Mouse (Mus musculus) myocyte (in vitro differentiated cells): ENCODE measurements around the gene Dennd5b. TPM values are rescaled to one million over a fixed set of nuclear protein-coding genes. Genes with fewer than 3 reads are reported as not detected.

Source experiments
- H3K27me3 ChIP-seq: one replicate; pipeline ENCODE4 v1.6.1; 2011; ENCODE audit not compliant: control insufficient read depth, insufficient read depth, insufficient read length
- H3K36me3 ChIP-seq: one replicate; pipeline ENCODE4 v1.6.1; 2011; ENCODE audit not compliant: control insufficient read depth, insufficient read depth
- H3K4me2 ChIP-seq: one replicate; pipeline ENCODE4 v1.6.1; 2011; ENCODE audit warnings: low read depth, control low read depth
- H3K4me3 ChIP-seq: one replicate; pipeline ENCODE4 v1.5.1; 2011; ENCODE audit warnings: mild to moderate bottlenecking, control low read depth, moderate library complexity
- H3K79me2 ChIP-seq: one replicate; pipeline ENCODE4 v1.6.1; 2011; ENCODE audit not compliant: control insufficient read depth, insufficient read depth
- H3ac ChIP-seq: one replicate; pipeline ENCODE4 v1.6.1; 2011; ENCODE audit not compliant: control insufficient read depth, insufficient read length
- CEBPB ChIP-seq: IDR thresholded peaks from 2 replicates; pipeline ENCODE4 v1.6.1; 2011; ENCODE audit warnings: mild to moderate bottlenecking, moderate library complexity; ENCODE audit not compliant: poor library complexity, insufficient read depth, severe bottlenecking
- E2F4 ChIP-seq: IDR thresholded peaks from one replicate; pipeline ENCODE4 v1.6.1; 2011; ENCODE audit warnings: mild to moderate bottlenecking, control low read depth, moderate library complexity; ENCODE audit not compliant: insufficient read depth
- MAX ChIP-seq: IDR thresholded peaks from one replicate; pipeline ENCODE4 v1.6.1; 2011; ENCODE audit warnings: low read depth, mild to moderate bottlenecking, control low read depth
- MYOD1 ChIP-seq, 3 experiments: IDR thresholded peaks; one replicate each; pipeline ENCODE4 v1.6.1; 2011; ENCODE audit warnings: control low read depth in 2 of 3, low read depth in 2 of 3, mild to moderate bottlenecking in 2 of 3, moderate library complexity in 1 of 3; ENCODE audit not compliant: insufficient read length in 2 of 3, control insufficient read depth in 1 of 3
- MYOG ChIP-seq, 3 experiments: IDR thresholded peaks; one replicate each; pipeline ENCODE4 v1.6.1; 2011; ENCODE audit warnings: control low read depth in 2 of 3, low read depth in 2 of 3, mild to moderate bottlenecking in 2 of 3; ENCODE audit not compliant: insufficient read length in 2 of 3, control insufficient read depth in 1 of 3, insufficient read depth in 1 of 3
- POLR2A ChIP-seq: IDR thresholded peaks from one replicate; pipeline ENCODE4 v1.6.1; 2011; ENCODE audit warnings: low read depth, mild to moderate bottlenecking, control low read depth, moderate library complexity; ENCODE audit not compliant: insufficient read length
- POLR2AphosphoS2 ChIP-seq: IDR thresholded peaks from one replicate; pipeline ENCODE4 v1.6.1; 2011; ENCODE audit warnings: low read depth, control low read depth; ENCODE audit not compliant: insufficient read length
- REST ChIP-seq: IDR thresholded peaks from one replicate; pipeline ENCODE4 v1.6.1; 2011; ENCODE audit warnings: mild to moderate bottlenecking, control low read depth, moderate library complexity; ENCODE audit not compliant: insufficient read depth, insufficient read length
- SRF ChIP-seq: IDR thresholded peaks from one replicate; pipeline ENCODE4 v1.6.1; 2011; ENCODE audit warnings: low read depth; ENCODE audit not compliant: control insufficient read depth, insufficient read length
- TCF12 ChIP-seq: IDR thresholded peaks from one replicate; pipeline ENCODE4 v1.6.1; 2011; ENCODE audit warnings: mild to moderate bottlenecking, control low read depth; ENCODE audit not compliant: poor library complexity, insufficient read depth, severe bottlenecking
- TCF3 ChIP-seq: IDR thresholded peaks from one replicate; pipeline ENCODE4 v1.6.1; 2011; ENCODE audit warnings: low read depth, control low read depth; ENCODE audit not compliant: insufficient read length
- USF1 ChIP-seq: IDR thresholded peaks from one replicate; pipeline ENCODE4 v1.6.1; 2011; ENCODE audit warnings: low read depth, mild to moderate bottlenecking, control low read depth, moderate library complexity
- polyA plus RNA-seq: library from polyadenylated mRNA; unstranded; fragments of >200 nt; fragmentation: generic; extraction: Trizol; gene quantifications from one replicate; pipeline ENCODE4 v1.2.1, GENCODE M21; 2012; ENCODE audit warnings: missing spikeins

Gene Dennd5b
- polyA plus RNA-seq, 1 experiment, result 3.1 TPM

DNA sequence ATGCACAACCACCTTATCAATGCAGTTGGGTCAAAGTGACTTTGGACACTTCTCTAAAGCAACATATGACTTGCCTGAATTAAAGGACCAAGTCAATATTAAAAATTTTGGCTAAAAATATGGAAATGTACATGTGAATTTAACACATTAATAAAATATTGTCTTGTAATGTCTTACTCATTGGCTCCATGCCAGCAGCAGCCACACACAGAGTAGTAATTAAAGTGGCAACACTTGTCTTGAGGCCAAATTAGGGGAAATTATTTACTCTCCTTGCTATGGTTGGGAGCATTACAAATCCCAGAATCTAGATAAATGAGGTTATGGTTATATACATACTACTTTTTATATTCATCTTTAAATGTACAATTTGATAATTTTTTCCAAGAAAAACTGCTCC, 15.5 kb upstream of the Dennd5b start:
- no peaks in the 10 kb centered on the region for H3K36me3 ChIP-seq
- no peak overlapping the region for H3K4me3 ChIP-seq
- no peak overlapping the region for H3K4me2 ChIP-seq
- no peak for TF ChIP-seq SRF
- no peak for TF ChIP-seq CEBPB
- TF ChIP-seq MYOD1 (IDR thresholded peaks at IDR 0.05; ENCODE audit: control insufficient read depth in 1 of 3, insufficient read length in 2 of 3, low read depth in 2 of 3), result no peak
- TF ChIP-seq POLR2A, result no peak
- no peak for TF ChIP-seq USF1
- no peak for TF ChIP-seq TCF12
- no peak for TF ChIP-seq POLR2AphosphoS2
- TF ChIP-seq MAX, result no peak
- TF ChIP-seq TCF3, result no peak
- no peak for TF ChIP-seq MYOG (IDR thresholded peaks at IDR 0.05; ENCODE audit: control insufficient read depth in 1 of 3, insufficient read depth in 1 of 3, insufficient read length in 2 of 3, low read depth in 2 of 3)
- TF ChIP-seq E2F4, result no peak
- no peak for TF ChIP-seq REST
- H3ac ChIP-seq, result no peak overlapping the region
- H3K27me3 ChIP-seq, result no peaks in the 10 kb centered on the region
- no peaks in the 10 kb centered on the region for H3K79me2 ChIP-seq

DNA sequence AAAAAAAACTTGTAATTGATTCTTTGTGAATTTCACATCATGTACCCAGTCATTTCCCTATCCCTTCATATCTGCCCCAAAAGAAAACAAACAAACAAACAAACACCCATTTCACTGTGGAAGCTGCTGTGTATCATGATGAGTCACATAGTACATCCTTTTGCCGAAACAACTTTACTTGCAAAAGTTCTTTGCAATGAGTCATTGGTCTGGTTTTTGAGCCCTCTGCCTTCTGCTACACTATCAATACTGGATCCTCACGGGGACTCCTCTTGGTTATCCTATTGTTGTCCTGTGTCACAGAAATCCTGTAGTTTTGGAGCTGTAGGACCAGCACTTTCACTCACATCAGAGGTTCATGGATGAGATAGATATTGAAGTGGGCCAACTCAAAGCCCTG, 7.4 kb upstream of the Dennd5b start:
- Histone ChIP-seq H3K4me3 (no peak overlapping the region), H3K27me3 (no peaks in the 10 kb centered on the region), H3ac (no peak overlapping the region), H3K36me3 (no peaks in the 10 kb centered on the region), H3K4me2 (peak overlapping the region; percentile 36), H3K79me2 (no peaks in the 10 kb centered on the region)
- no peak for TF ChIP-seq SRF
- TF ChIP-seq MYOG (IDR thresholded peaks at IDR 0.05; ENCODE audit: control insufficient read depth in 1 of 3, insufficient read depth in 1 of 3, insufficient read length in 2 of 3, low read depth in 2 of 3), result no peak
- TF ChIP-seq TCF3, result no peak
- no peak for TF ChIP-seq CEBPB
- TF ChIP-seq TCF12, result no peak
- TF ChIP-seq USF1, result no peak
- TF ChIP-seq MAX, result no peak
- TF ChIP-seq POLR2AphosphoS2, result no peak
- no peak for TF ChIP-seq REST
- no peak for TF ChIP-seq POLR2A
- no peak for TF ChIP-seq E2F4
- no peak for TF ChIP-seq MYOD1 (IDR thresholded peaks at IDR 0.05; ENCODE audit: control insufficient read depth in 1 of 3, insufficient read length in 2 of 3, low read depth in 2 of 3)

GRCm38 (mm10) chr6:149107615-149108014, 6.1 kb upstream of the Dennd5b start:
- no peak overlapping the region for H3K4me2 ChIP-seq
- no peaks in the 10 kb centered on the region for H3K27me3 ChIP-seq
- H3K4me3 ChIP-seq, result no peak overlapping the region
- H3ac ChIP-seq, result no peak overlapping the region
- TF ChIP-seq POLR2AphosphoS2 (no peak), MYOD1 (IDR thresholded peaks at IDR 0.05; ENCODE audit: control insufficient read depth in 1 of 3, insufficient read length in 2 of 3, low read depth in 2 of 3) (no peak), CEBPB (no peak), POLR2A (no peak), REST (no peak), SRF (no peak), TCF12 (no peak), USF1 (no peak), E2F4 (no peak), TCF3 (no peak)
- no peaks in the 10 kb centered on the region for H3K36me3 ChIP-seq
- H3K79me2 ChIP-seq, result no peaks in the 10 kb centered on the region

- no peak for TF ChIP-seq MYOD1 (IDR thresholded peaks at IDR 0.05; ENCODE audit: control insufficient read depth in 1 of 3, insufficient read length in 2 of 3, low read depth in 2 of 3)
- TF ChIP-seq MYOG (IDR thresholded peaks at IDR 0.05; ENCODE audit: control insufficient read depth in 1 of 3, insufficient read depth in 1 of 3, insufficient read length in 2 of 3, low read depth in 2 of 3), result no peak
- TF ChIP-seq USF1, result no peak
- no peak for TF ChIP-seq SRF
- no peak for TF ChIP-seq E2F4
- TF ChIP-seq POLR2AphosphoS2, result no peak
- no peak for TF ChIP-seq CEBPB
- no peak for TF ChIP-seq POLR2A
- TF ChIP-seq TCF3, result no peak
- no peak for TF ChIP-seq REST
- no peak for TF ChIP-seq TCF12
- TF ChIP-seq MAX, result no peak
- no peaks in the 10 kb centered on the region for H3K36me3 ChIP-seq
- no peak overlapping the region for H3K4me2 ChIP-seq
- no peak overlapping the region for H3K4me3 ChIP-seq
- H3K79me2 ChIP-seq, result peaks cover 20% of the 10 kb centered on the region
- H3K27me3 ChIP-seq, result no peaks in the 10 kb centered on the region
- no peak overlapping the region for H3ac ChIP-seq
Observed at GRCm38 (mm10) chr6:149103451-149103850, 2.0 kb upstream of the Dennd5b start.

- peak overlapping the region; percentile 83 for H3K4me3 ChIP-seq
- TF ChIP-seq TCF12, result no peak
- no peak for TF ChIP-seq SRF
- TF ChIP-seq CEBPB, result no peak
- TF ChIP-seq REST, result no peak
- no peak for TF ChIP-seq POLR2AphosphoS2
- no peak for TF ChIP-seq MYOD1 (IDR thresholded peaks at IDR 0.05; ENCODE audit: control insufficient read depth in 1 of 3, insufficient read length in 2 of 3, low read depth in 2 of 3)
- TF ChIP-seq E2F4, result no peak
- no peak for TF ChIP-seq TCF3
- TF ChIP-seq USF1, result no peak
- no peak for TF ChIP-seq MYOG (IDR thresholded peaks at IDR 0.05; ENCODE audit: control insufficient read depth in 1 of 3, insufficient read depth in 1 of 3, insufficient read length in 2 of 3, low read depth in 2 of 3)
- TF ChIP-seq MAX, result no peak
- TF ChIP-seq POLR2A, result no peak
- H3K27me3 ChIP-seq, result no peaks in the 10 kb centered on the region
- peak overlapping the region; percentile 76 for H3ac ChIP-seq
- H3K4me2 ChIP-seq, result peak overlapping the region; percentile 72
- peaks cover 34% of the 10 kb centered on the region for H3K79me2 ChIP-seq
- no peaks in the 10 kb centered on the region for H3K36me3 ChIP-seq
Observed at GRCm38 (mm10) chr6:149101943-149102243, 413 bp upstream of the Dennd5b start.
